Mouse (Mus musculus) liver, adult 2 months (tissue): ENCODE measurements around the gene Dynll1. TPM values are rescaled to one million over a fixed set of nuclear protein-coding genes. Genes with fewer than 3 reads are reported as not detected.

Experiments used
- DNase-seq: peaks from one replicate; pipeline ENCODE4 v3.0.0-alpha.2; 2011; ENCODE audit warnings: low read depth, low spot score; ENCODE audit errors: extremely low read depth
- H3K27ac ChIP-seq: fragments of 200-500 bp; replicated peaks from 2 replicates; pipeline ENCODE4 v1.5.1; 2012; ENCODE audit warnings: low read depth, mild to moderate bottlenecking, control low read depth, inconsistent platforms, low read length; ENCODE audit not compliant: insufficient read depth
- H3K27me3 ChIP-seq: fragments of 200-500 bp; 2 replicates; pipeline ENCODE4 v1.6.1; 2012; ENCODE audit warnings: mild to moderate bottlenecking, moderate library complexity, low read length, inconsistent platforms; ENCODE audit not compliant: control insufficient read depth, insufficient read depth
- H3K36me3 ChIP-seq: fragments of 200-500 bp; 2 replicates; pipeline ENCODE4 v1.6.1; 2012; ENCODE audit warnings: low read length, inconsistent platforms; ENCODE audit not compliant: control insufficient read depth, insufficient read depth
- H3K4me1 ChIP-seq: fragments of 200-500 bp; 2 replicates; pipeline ENCODE4 v1.6.1; 2011; ENCODE audit warnings: low read length; ENCODE audit not compliant: control insufficient read depth, insufficient read depth
- H3K4me3 ChIP-seq: fragments of 200-500 bp; 2 replicates; pipeline ENCODE4 v1.5.1; 2011; ENCODE audit warnings: low read depth, mild to moderate bottlenecking, control low read depth, low read length, moderate library complexity; ENCODE audit not compliant: insufficient read depth
- H3K79me2 ChIP-seq: fragments of 200-500 bp; 2 replicates; pipeline ENCODE4 v1.6.1; 2012; ENCODE audit warnings: inconsistent platforms, mild to moderate bottlenecking, low read length, moderate library complexity; ENCODE audit not compliant: control insufficient read depth, insufficient read depth
- H3K9ac ChIP-seq: fragments of 200-500 bp; 2 replicates; pipeline ENCODE4 v1.6.1; 2012; ENCODE audit warnings: low read depth, mild to moderate bottlenecking, control low read depth, inconsistent platforms, low read length
- CTCF ChIP-seq: fragments of 200-500 bp; IDR thresholded peaks from 2 replicates; pipeline ENCODE4 v1.5.1; 2011; ENCODE audit warnings: low read depth, low read length, control low read depth
- POLR2A ChIP-seq: fragments of 200-500 bp; IDR thresholded peaks from 2 replicates; pipeline ENCODE4 v1.6.1; 2011; ENCODE audit warnings: low read length, control low read depth; ENCODE audit not compliant: insufficient read depth; ENCODE audit errors: extremely low read depth
- WGBS: fragments of 180-500 bp; shearing (Covaris S2); methylation state at CpG from one replicate; pipeline ENCODE4 v1.1.7; 2018; 5-methylcytosine and 5-hydroxymethylcytosine counted together
- polyA plus RNA-seq: library from polyadenylated mRNA; depleted of rRNA; stranded (reverse); fragments of >200 nt; gene quantifications from 2 replicates; pipeline ENCODE4 v1.2.3, GENCODE M21; 2012
- total RNA-seq: library from RNA; depleted of rRNA; stranded (reverse); fragments of >200 nt; gene quantifications from 2 replicates; pipeline ENCODE4 v1.2.3, GENCODE M21; 2014

The Dynll1 gene
- total and polyA plus RNA-seq, 2 experiments, result 13.1 to 25.8 TPM

DNA sequence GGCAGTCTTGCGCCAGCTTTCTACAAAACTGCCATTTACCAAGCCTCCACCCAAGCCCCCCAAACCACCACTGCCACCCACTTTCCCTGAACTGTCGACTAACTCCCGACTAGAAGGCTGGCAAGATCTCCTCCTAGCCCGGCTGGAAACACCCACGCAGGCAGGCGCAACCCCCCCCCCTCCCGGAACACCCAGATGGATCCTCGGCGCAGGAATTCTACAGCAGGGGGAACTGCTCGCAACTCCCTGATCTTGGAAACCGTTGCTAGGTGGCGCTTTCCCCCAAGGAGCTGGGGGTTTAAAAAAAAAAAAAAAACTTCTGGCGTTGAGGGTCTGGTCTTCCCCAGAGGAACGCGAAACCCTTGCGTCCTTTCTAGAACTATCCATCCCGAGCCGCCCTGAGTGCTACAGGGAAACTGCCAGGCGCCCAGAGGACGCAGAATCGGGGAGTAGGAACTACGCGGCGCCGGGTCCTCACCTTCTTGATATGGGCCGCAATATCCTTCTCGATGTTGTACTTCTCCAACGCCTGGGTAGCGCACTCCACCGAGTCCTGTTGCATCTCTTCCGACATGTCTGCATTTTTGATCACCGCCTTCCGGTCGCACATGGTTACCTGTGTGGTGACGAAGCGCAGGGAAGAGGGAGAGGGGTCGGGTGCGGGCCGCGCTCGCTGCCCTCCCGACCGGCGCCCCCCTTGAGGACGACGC, 609 bp downstream of the Dynll1 start:
- Histone ChIP-seq H3K27ac (peak overlapping the region; percentile 24), H3K9ac (peak overlapping the region; percentile 77), H3K79me2 (no peaks in the 10 kb centered on the region; the same call in 1 of the 2 replicates), H3K4me1 (peaks cover 9% of the 10 kb centered on the region; the same call in 1 of the 2 replicates), H3K36me3 (peaks cover 17% of the 10 kb centered on the region), H3K4me3 (peak overlapping the region; percentile 72), H3K27me3 (no peaks in the 10 kb centered on the region)
- WGBS, result 1% methylated on average over 46 of the region's 46 CpGs
- TF ChIP-seq POLR2A (no peak), CTCF (no peak; the same call in 1 of the 2 replicates)
- DNase-seq, result peak; percentile 26

DNA sequence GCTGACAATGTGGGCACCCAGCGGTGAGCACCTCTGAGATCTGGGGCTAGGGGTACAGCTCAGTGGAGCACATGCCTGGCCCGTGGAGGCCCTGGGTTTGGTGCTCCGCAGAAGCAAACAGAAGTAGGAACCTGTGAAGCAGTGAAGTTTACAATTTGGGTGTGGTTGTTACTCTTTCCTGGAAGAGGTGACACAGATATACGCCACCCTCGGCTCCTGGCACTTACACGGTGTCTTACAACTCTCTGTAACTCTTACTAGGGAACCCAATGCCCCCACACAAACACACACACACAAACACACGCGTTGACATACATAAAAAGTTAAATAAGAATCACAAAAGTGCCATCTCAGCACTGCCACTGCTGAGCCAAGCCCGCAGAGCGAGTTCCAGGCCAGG, 4.5 kb downstream of the Dynll1 start:
- WGBS, result 78% methylated on average over 10 of the region's 10 CpGs
- Histone ChIP-seq H3K27me3 (no peaks in the 10 kb centered on the region), H3K4me3 (no peak overlapping the region), H3K4me1 (peaks cover 9% of the 10 kb centered on the region; the same call in 1 of the 2 replicates), H3K36me3 (peaks cover 17% of the 10 kb centered on the region), H3K27ac (no peak overlapping the region), H3K9ac (no peak overlapping the region), H3K79me2 (no peaks in the 10 kb centered on the region; the same call in 1 of the 2 replicates)
- DNase-seq, result no peak
- TF ChIP-seq POLR2A (no peak), CTCF (no peak)

- peaks cover 5% of the 10 kb centered on the region; the same call in 1 of the 2 replicates for H3K4me1 ChIP-seq
- H3K79me2 ChIP-seq, result no peaks in the 10 kb centered on the region
- no peaks in the 10 kb centered on the region for H3K27me3 ChIP-seq
- H3K36me3 ChIP-seq, result peaks cover 24% of the 10 kb centered on the region
- 94% methylated on average over 8 of the region's 8 CpGs for WGBS
- no peak overlapping the region for H3K9ac ChIP-seq
- H3K4me3 ChIP-seq, result no peak overlapping the region
- H3K27ac ChIP-seq, result no peak overlapping the region
- TF ChIP-seq CTCF (peak; percentile 52), POLR2A (no peak)
- DNase-seq, result no peak
Observed at GRCm38 (mm10) chr5:115294173-115294572, 6.6 kb downstream of the Dynll1 start.

- TF ChIP-seq CTCF (peak; percentile 40; the same call in 1 of the 2 replicates), POLR2A (no peak)
- 94% methylated on average over 3 of the region's 3 CpGs for WGBS
- no peak for DNase-seq
- Histone ChIP-seq H3K36me3 (peaks cover 20% of the 10 kb centered on the region), H3K79me2 (peaks cover 10% of the 10 kb centered on the region), H3K4me3 (no peak overlapping the region), H3K27me3 (no peaks in the 10 kb centered on the region), H3K27ac (no peak overlapping the region), H3K4me1 (peaks cover 2% of the 10 kb centered on the region), H3K9ac (no peak overlapping the region)
Observed at GRCm38 (mm10) chr5:115284735-115285134, 16.1 kb downstream of the Dynll1 start.

DNA sequence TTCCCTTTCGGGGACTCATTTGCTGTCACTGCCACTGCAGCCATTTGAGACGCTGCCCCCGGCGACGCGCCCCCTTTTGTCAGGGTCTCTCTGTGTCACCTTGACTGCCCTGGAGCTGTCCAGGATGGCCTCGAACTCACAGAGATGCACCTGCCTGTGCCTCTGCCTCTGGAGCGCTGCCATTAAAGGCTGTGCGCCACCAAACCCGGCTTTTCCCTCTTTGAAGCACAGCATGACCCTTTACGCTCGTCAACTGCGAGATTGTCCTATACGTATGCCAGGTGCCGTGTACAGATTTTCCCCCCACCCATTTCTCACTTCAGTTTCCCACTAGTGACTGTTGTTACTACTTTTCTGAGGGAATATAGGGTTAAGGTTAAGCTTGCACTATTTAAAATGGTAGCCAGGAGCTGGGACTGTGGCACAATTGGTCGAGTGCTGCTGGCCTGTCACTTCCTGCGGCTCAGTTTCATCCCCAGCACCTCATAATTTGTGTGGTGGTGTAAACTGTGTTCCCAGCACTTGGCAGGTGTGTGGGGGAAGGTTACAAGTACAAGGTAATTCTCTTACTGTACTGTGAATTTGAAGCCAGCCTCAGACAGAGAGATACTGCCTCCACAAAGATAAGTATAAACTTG, 20.6 kb downstream of the Dynll1 start:
- Histone ChIP-seq H3K27ac (peak overlapping the region; percentile 88), H3K9ac (peak overlapping the region; percentile 98), H3K36me3 (peaks cover 6% of the 10 kb centered on the region; the same call in 1 of the 2 replicates), H3K79me2 (peaks cover 12% of the 10 kb centered on the region), H3K4me1 (peaks cover 3% of the 10 kb centered on the region), H3K27me3 (no peaks in the 10 kb centered on the region), H3K4me3 (peak overlapping the region; percentile 100)
- TF ChIP-seq POLR2A, result no peak
- no peak for TF ChIP-seq CTCF
- no peak for DNase-seq
- WGBS, result 2% methylated on average over 17 of the region's 17 CpGs
